Mouse (Mus musculus): ENCODE results near the gene Gatad1. TPM values are rescaled to one million over a fixed set of nuclear protein-coding genes. Genes with fewer than 3 reads are reported as not detected.
"Not testable (repeated sequence)": the region's sequence is repeated elsewhere in the genome, so short reads cannot be mapped to it uniquely, and the experiment has no call there.

Gene Gatad1
- polyA plus RNA-seq, 1 experiment from 2014 or later, result 61.5 TPM

GRCm38 (mm10) chr5:3666585-3666984 lies 9.6 kb upstream of the Gatad1 start:
- H3K4me1 ChIP-seq (ENCODE audit: control insufficient read depth, insufficient read depth, low read depth, low read length), result no peaks in the 10 kb centered on the region
- WGBS, result 89% methylated on average over 12 of the region's 12 CpGs
- no peaks in the 10 kb centered on the region for H3K9me3 ChIP-seq (ENCODE audit: control insufficient read depth, low read length)
- no peak overlapping the region for H3K4me2 ChIP-seq (ENCODE audit: low read length)
- H3K27ac ChIP-seq (ENCODE audit: low read depth, low read length), result no peak overlapping the region
- H3K27me3 ChIP-seq (replicated peaks; ENCODE audit: control insufficient read depth, insufficient read depth, low read length), result no peaks in the 10 kb centered on the region
- H3K36me3 ChIP-seq (ENCODE audit: control insufficient read depth, insufficient read depth, low read length), result no peaks in the 10 kb centered on the region
- no peak for ATAC-seq
- no peak overlapping the region for H3K9ac ChIP-seq (ENCODE audit: low read depth, low read length)
- no peak overlapping the region for H3K4me3 ChIP-seq (ENCODE audit: low read length)

- Histone ChIP-seq H3K36me3 (ENCODE audit: control insufficient read depth, insufficient read depth, low read length) (no peaks in the 10 kb centered on the region), H3K4me2 (ENCODE audit: low read length) (no peak overlapping the region), H3K4me1 (ENCODE audit: control insufficient read depth, insufficient read depth, low read depth, low read length) (no peaks in the 10 kb centered on the region), H3K27me3 (replicated peaks; ENCODE audit: control insufficient read depth, insufficient read depth, low read length) (no peaks in the 10 kb centered on the region), H3K4me3 (ENCODE audit: low read length) (no peak overlapping the region), H3K9ac (ENCODE audit: low read depth, low read length) (no peak overlapping the region), H3K9me3 (ENCODE audit: control insufficient read depth, low read length) (no peaks in the 10 kb centered on the region), H3K27ac (ENCODE audit: low read depth, low read length) (no peak overlapping the region)
- 92% methylated on average over 2 of the region's 2 CpGs for WGBS
- ATAC-seq, result no peak
These were observed 8.2 kb upstream of the Gatad1 start for GRCm38 (mm10) chr5:3665225-3665624.

- WGBS, result 96% methylated on average over 4 of the region's 4 CpGs
These were observed 3.2 kb downstream of the Gatad1 start for GRCm38 (mm10) chr5:3653801-3654200.

GRCm38 (mm10) chr5:3652903-3653575 lies 3.9 kb downstream of the Gatad1 start:
- not testable (repeated sequence) for H3K9ac ChIP-seq (ENCODE audit: low read depth, low read length); H3K27ac ChIP-seq (ENCODE audit: low read depth, low read length)
- 94% methylated on average over 15 of the region's 25 CpGs for WGBS

More at GRCm38 (mm10) chr5:3653801-3654200, 3.2 kb downstream of the Gatad1 start:
- Histone ChIP-seq H3K4me1 (ENCODE audit: control insufficient read depth, insufficient read depth, low read depth, low read length) (no peaks in the 10 kb centered on the region), H3K9ac (ENCODE audit: low read depth, low read length) (no peak overlapping the region), H3K36me3 (ENCODE audit: control insufficient read depth, insufficient read depth, low read length) (no peaks in the 10 kb centered on the region), H3K4me3 (ENCODE audit: low read length) (no peak overlapping the region), H3K27me3 (replicated peaks; ENCODE audit: control insufficient read depth, insufficient read depth, low read length) (no peaks in the 10 kb centered on the region), H3K9me3 (ENCODE audit: control insufficient read depth, low read length) (no peaks in the 10 kb centered on the region), H3K27ac (ENCODE audit: low read depth, low read length) (no peak overlapping the region), H3K4me2 (ENCODE audit: low read length) (no peak overlapping the region)
- no peak for ATAC-seq

GRCm38 (mm10) chr5:3651621-3652020 lies 5.4 kb downstream of the Gatad1 start:
- no peak for ATAC-seq
- no peaks in the 10 kb centered on the region for H3K9me3 ChIP-seq (ENCODE audit: control insufficient read depth, low read length)
- 84% methylated on average over 5 of the region's 5 CpGs for WGBS

More at GRCm38 (mm10) chr5:3652903-3653575, 3.9 kb downstream of the Gatad1 start:
- not testable (repeated sequence) for H3K4me1 ChIP-seq (ENCODE audit: control insufficient read depth, insufficient read depth, low read depth, low read length); H3K4me3 ChIP-seq (ENCODE audit: low read length); H3K36me3 ChIP-seq (ENCODE audit: control insufficient read depth, insufficient read depth, low read length); H3K4me2 ChIP-seq (ENCODE audit: low read length); H3K27me3 ChIP-seq (replicated peaks; ENCODE audit: control insufficient read depth, insufficient read depth, low read length); H3K9me3 ChIP-seq (ENCODE audit: control insufficient read depth, low read length); ATAC-seq

GRCm38 (mm10) chr5:3650881-3651280 lies 6.1 kb downstream of the Gatad1 start, which contains the start of gene Tmbim7:
TSS of gene Tmbim7 (plus strand) at chr5:3651181.
- Histone ChIP-seq H3K9me3 (ENCODE audit: control insufficient read depth, low read length) (no peaks in the 10 kb centered on the region), H3K4me1 (ENCODE audit: control insufficient read depth, insufficient read depth, low read depth, low read length) (peaks cover 5% of the 10 kb centered on the region), H3K4me3 (ENCODE audit: low read length) (no peak within 1 kb of the TSS), H3K36me3 (ENCODE audit: control insufficient read depth, insufficient read depth, low read length) (no peaks in the 10 kb centered on the region), H3K4me2 (ENCODE audit: low read length) (no peak within 1 kb of the TSS), H3K27ac (ENCODE audit: low read depth, low read length) (no peak within 1 kb of the TSS), H3K9ac (ENCODE audit: low read depth, low read length) (no peak within 1 kb of the TSS), H3K27me3 (replicated peaks; ENCODE audit: control insufficient read depth, insufficient read depth, low read length) (no peaks in the 10 kb centered on the region)
- 79% methylated on average over 6 of the region's 6 CpGs for WGBS
- no peak for ATAC-seq

More at GRCm38 (mm10) chr5:3651621-3652020, 5.4 kb downstream of the Gatad1 start:
- no peaks in the 10 kb centered on the region for H3K27me3 ChIP-seq (replicated peaks; ENCODE audit: control insufficient read depth, insufficient read depth, low read length)
- H3K36me3 ChIP-seq (ENCODE audit: control insufficient read depth, insufficient read depth, low read length), result no peaks in the 10 kb centered on the region
- H3K4me1 ChIP-seq (ENCODE audit: control insufficient read depth, insufficient read depth, low read depth, low read length), result peaks cover under 1% of the 10 kb centered on the region
- H3K27ac ChIP-seq (ENCODE audit: low read depth, low read length), result no peak overlapping the region
- no peak overlapping the region for H3K4me3 ChIP-seq (ENCODE audit: low read length)
- no peak overlapping the region for H3K4me2 ChIP-seq (ENCODE audit: low read length)
- H3K9ac ChIP-seq (ENCODE audit: low read depth, low read length), result no peak overlapping the region

GRCm38 (mm10) chr5:3648849-3649210 lies 8.2 kb downstream of the Gatad1 start:
- Histone ChIP-seq H3K36me3 (ENCODE audit: control insufficient read depth, insufficient read depth, low read length) (peaks cover 4% of the 10 kb centered on the region; the same call in 1 of the 2 replicates), H3K4me2 (ENCODE audit: low read length) (no peak overlapping the region), H3K4me1 (ENCODE audit: control insufficient read depth, insufficient read depth, low read depth, low read length) (peaks cover 14% of the 10 kb centered on the region), H3K27me3 (replicated peaks; ENCODE audit: control insufficient read depth, insufficient read depth, low read length) (no peaks in the 10 kb centered on the region), H3K4me3 (ENCODE audit: low read length) (no peak overlapping the region), H3K9ac (ENCODE audit: low read depth, low read length) (no peak overlapping the region), H3K9me3 (ENCODE audit: control insufficient read depth, low read length) (no peaks in the 10 kb centered on the region), H3K27ac (ENCODE audit: low read depth, low read length) (no peak overlapping the region)
- ATAC-seq, result no peak
- 75% methylated on average over 4 of the region's 4 CpGs for WGBS

- Histone ChIP-seq H3K9ac (ENCODE audit: low read depth, low read length) (no peak overlapping the region), H3K9me3 (ENCODE audit: control insufficient read depth, low read length) (no peaks in the 10 kb centered on the region), H3K27ac (ENCODE audit: low read depth, low read length) (no peak overlapping the region), H3K4me1 (ENCODE audit: control insufficient read depth, insufficient read depth, low read depth, low read length) (peaks cover 14% of the 10 kb centered on the region), H3K4me3 (ENCODE audit: low read length) (peak overlapping the region; percentile 98; the same call in 1 of the 2 replicates), H3K27me3 (replicated peaks; ENCODE audit: control insufficient read depth, insufficient read depth, low read length) (no peaks in the 10 kb centered on the region), H3K36me3 (ENCODE audit: control insufficient read depth, insufficient read depth, low read length) (peaks cover 4% of the 10 kb centered on the region; the same call in 1 of the 2 replicates), H3K4me2 (ENCODE audit: low read length) (peak overlapping the region; percentile 75)
- ATAC-seq, result peak; percentile 46
- 56% methylated on average over 4 of the region's 4 CpGs for WGBS
These were observed 8.7 kb downstream of the Gatad1 start for GRCm38 (mm10) chr5:3648206-3648848.

- Histone ChIP-seq H3K27me3 (replicated peaks; ENCODE audit: control insufficient read depth, insufficient read depth, low read length) (no peaks in the 10 kb centered on the region), H3K4me2 (ENCODE audit: low read length) (peak overlapping the region; percentile 75), H3K4me3 (ENCODE audit: low read length) (peak overlapping the region; percentile 98), H3K9me3 (ENCODE audit: control insufficient read depth, low read length) (no peaks in the 10 kb centered on the region), H3K27ac (ENCODE audit: low read depth, low read length) (peak overlapping the region; percentile 91), H3K4me1 (ENCODE audit: control insufficient read depth, insufficient read depth, low read depth, low read length) (peaks cover 14% of the 10 kb centered on the region), H3K9ac (ENCODE audit: low read depth, low read length) (peak overlapping the region; percentile 97), H3K36me3 (ENCODE audit: control insufficient read depth, insufficient read depth, low read length) (peaks cover 4% of the 10 kb centered on the region; the same call in 1 of the 2 replicates)
- ATAC-seq, result peak; percentile 96
- 0% methylated on average over 1 of the region's 46 CpGs for WGBS
These were observed 9.3 kb downstream of the Gatad1 start for GRCm38 (mm10) chr5:3647708-3648121.
